Mouse (Mus musculus): ENCODE results near the gene Abcg3.
"Not testable (repeated sequence)": the region's sequence is repeated elsewhere in the genome, so short reads cannot be mapped to it uniquely, and the experiment has no call there.

DNA sequence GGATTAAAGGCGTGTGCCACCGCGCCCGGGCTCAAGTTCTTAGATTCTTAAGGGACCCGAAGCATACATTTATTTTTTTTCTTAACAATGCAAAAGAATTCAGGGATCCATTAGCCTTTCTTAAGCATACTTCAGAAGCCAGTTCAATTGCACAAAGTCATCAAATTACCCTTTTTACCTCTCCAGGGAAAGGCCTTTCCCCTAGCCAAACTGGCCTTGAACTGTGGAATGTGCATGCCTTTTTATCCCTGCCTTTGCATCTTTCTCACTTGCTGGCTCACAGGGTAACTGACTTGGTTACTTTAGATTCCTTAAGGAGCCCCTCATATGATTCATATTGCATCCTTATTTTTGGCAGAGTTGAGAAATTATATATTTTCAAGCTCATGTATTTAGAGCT is 76.0 kb downstream of the Abcg3 start:
- TF ChIP-seq CEBPB (IDR thresholded peaks at IDR 0.05; ENCODE audit: low read depth); CTCF (IDR thresholded peaks at IDR 0.05; ENCODE audit: control insufficient read depth, insufficient read depth, insufficient read length): not testable (repeated sequence)
